Comparison of ENCODE assay signal across 8 mouse cellular contexts in genomic region chr6:90716066-90716704, GRCm38 (mm10).
DNase-seq lines count a peak whose midpoint lies in the region; ATAC-seq and TF ChIP-seq lines count a peak whose summit lies in the region.

No protein-coding gene starts in this region.

- TF ChIP-seq POLR2A in heart, adult 2 months (IDR thresholded peaks at IDR 0.05; ENCODE audit: insufficient read depth, low read depth, low read length): peak; percentile 66
- no peak for TF ChIP-seq POLR2A in kidney, adult 2 months (IDR thresholded peaks at IDR 0.05; ENCODE audit: low read depth, low read length)

- intact Hi-C loops in left cerebral cortex, postnatal 4 days (cut with DNase I): no loop called here
- intact Hi-C loops in heart, adult 2 months (cut with DNase I): no loop called here

- H3K9ac ChIP-seq in heart, adult 2 months (ENCODE audit: low read depth, low read length): peak overlapping the region; percentile 85
- H3K9ac ChIP-seq in lung, postnatal 0 days (replicated peaks; ENCODE audit: low read depth): peak overlapping the region; percentile 75

- TF ChIP-seq EP300 in heart, adult 2 months (IDR thresholded peaks at IDR 0.05; ENCODE audit: insufficient read depth, low read depth, low read length): 0 out of 2 replicates have a peak, but pooled peaks have one; percentile 5
- TF ChIP-seq EP300 in lung, postnatal 0 days (IDR thresholded peaks at IDR 0.05): no peak

- H3K4me2 ChIP-seq in lung, postnatal 0 days (replicated peaks; ENCODE audit: low read depth, low read length): peak overlapping the region; percentile 74

- peak; percentile 88 for ATAC-seq in lung, postnatal 0 days

- no peaks in the 10 kb centered on the region for H3K27me3 ChIP-seq in heart, adult 2 months (ENCODE audit: control insufficient read depth, insufficient read depth, low read length)
- no peaks in the 10 kb centered on the region for H3K27me3 ChIP-seq in kidney, adult 2 months (replicated peaks; ENCODE audit: control insufficient read depth, insufficient read depth, low read length)
- no peaks in the 10 kb centered on the region for H3K27me3 ChIP-seq in lung, postnatal 0 days (replicated peaks; ENCODE audit: insufficient read depth, low read length)

- TF ChIP-seq CTCF in heart, adult 2 months (IDR thresholded peaks at IDR 0.05): no peak
- TF ChIP-seq CTCF in kidney, adult 2 months (conservative IDR thresholded peaks at IDR 0.05; ENCODE audit: insufficient read depth, insufficient read length, low read depth, low read length): no peak
- peak; percentile 46 for TF ChIP-seq CTCF in lung, postnatal 0 days (IDR thresholded peaks at IDR 0.05)

- H3K4me1 ChIP-seq in heart, adult 2 months (ENCODE audit: control insufficient read depth, insufficient read depth, low read length): peaks cover 44% of the 10 kb centered on the region
- H3K4me1 ChIP-seq in kidney, adult 2 months (ENCODE audit: control insufficient read depth, insufficient read depth, low read length): peaks cover 68% of the 10 kb centered on the region
- H3K4me1 ChIP-seq in lung, postnatal 0 days (ENCODE audit: insufficient read depth, low read depth, low read length): peaks cover 40% of the 10 kb centered on the region; the same call in 1 of the 2 replicates

- WGBS in heart, adult 2 months: under 1% methylated on average over 49 of the region's 49 CpGs
- under 1% methylated on average over 49 of the region's 49 CpGs for WGBS in kidney, adult 2 months
- WGBS in lung, postnatal 0 days: under 1% methylated on average over 46 of the region's 49 CpGs

- H3K9me3 ChIP-seq in lung, postnatal 0 days (ENCODE audit: low read length): no peaks in the 10 kb centered on the region

- peak overlapping the region; percentile 89 for H3K27ac ChIP-seq in heart, adult 2 months
- H3K27ac ChIP-seq in kidney, adult 2 months (ENCODE audit: insufficient read depth, low read depth, low read length): peak overlapping the region; percentile 81
- peak overlapping the region; percentile 88 for H3K27ac ChIP-seq in lung, postnatal 0 days (ENCODE audit: low read length)

- H3K36me3 ChIP-seq in heart, adult 2 months (ENCODE audit: control insufficient read depth, insufficient read depth, low read length): peaks cover 12% of the 10 kb centered on the region
- H3K36me3 ChIP-seq in kidney, adult 2 months (ENCODE audit: control insufficient read depth, insufficient read depth, low read length): no peaks in the 10 kb centered on the region
- no peaks in the 10 kb centered on the region for H3K36me3 ChIP-seq in lung, postnatal 0 days (ENCODE audit: insufficient read depth, low read length)

- peak overlapping the region; percentile 64 for H3K4me3 ChIP-seq in heart, adult 2 months
- H3K4me3 ChIP-seq in kidney, adult 2 months (ENCODE audit: insufficient read depth, low read depth, low read length): peak overlapping the region; percentile 88
- peak overlapping the region; percentile 59 for H3K4me3 ChIP-seq in lung, postnatal 0 days (ENCODE audit: low read depth, low read length)

- peak; percentile 72 for DNase-seq in left cerebral cortex, postnatal 4 days
- DNase-seq in left cerebral cortex, adult 18-20 months (ENCODE audit: low spot score in 2 of 2): no peak
- DNase-seq in embryo, embryonic 11.5 days (ENCODE audit: low read depth, low spot score): peak; percentile 80
- peak; percentile 88 to 89 for DNase-seq in heart, adult 2 months
- DNase-seq in kidney, adult 2 months: peak; percentile 95
- peak; percentile 92 for DNase-seq in lung, postnatal 0 days (ENCODE audit: low spot score)
- DNase-seq in ovary, postnatal 14 days (ENCODE audit: low spot score): peak; percentile 74
- peak; percentile 68 for DNase-seq in urinary bladder, adult 2 months (ENCODE audit: low spot score)

- H3K79me2 ChIP-seq in heart, adult 2 months (replicated peaks; ENCODE audit: control insufficient read depth, insufficient read depth, low read length): peaks cover 2% of the 10 kb centered on the region; the same call in 1 of the 2 replicates

Comparison
In these comparisons a context has a peak if more than half of its experiments do, and no peak if none do; other contexts are left out.
1. DNase-seq: peak in left cerebral cortex, postnatal 4 days (single experiment), embryo, embryonic 11.5 days (single experiment), heart, adult 2 months (2 of 2), kidney, adult 2 months (single experiment), lung, postnatal 0 days (single experiment), ovary, postnatal 14 days (single experiment) and urinary bladder, adult 2 months (single experiment); none in left cerebral cortex, adult 18-20 months (0 of 2).
2. Peak in every context shown above with its lines, with median percentiles within 50 percentile points of each other: H3K27ac ChIP-seq and H3K4me3 ChIP-seq.